Mouse (Mus musculus) hindbrain, embryonic 11.5 days (tissue): ENCODE measurements around the gene Dnajc13. TPM values are rescaled to one million over a fixed set of nuclear protein-coding genes. Genes with fewer than 3 reads are reported as not detected.

Experiments
- ATAC-seq: fragments of 200-750 bp; cut with Nextera tagmentation; 2 replicates; pipeline ENCODE4 v1.8.0; 2017; ENCODE audit warnings: mild to moderate bottlenecking, moderate TSS enrichment, moderate library complexity; ENCODE audit not compliant: low FRiP score
- DNase-seq: peaks from one replicate; pipeline ENCODE4 v3.0.0-alpha.2; 2015; ENCODE audit warnings: low spot score
- H3K27ac ChIP-seq: fragments of 300-500 bp; sonication (generic); 2 replicates; pipeline ENCODE4 v1.5.1; 2014; ENCODE audit warnings: mild to moderate bottlenecking, low read depth, low read length
- H3K27me3 ChIP-seq: fragments of 300-500 bp; sonication (generic); 2 replicates; pipeline ENCODE4 v1.6.1; 2014; ENCODE audit warnings: mild to moderate bottlenecking, low read length, moderate library complexity, mixed read lengths; ENCODE audit not compliant: control insufficient read depth, insufficient read depth
- H3K36me3 ChIP-seq: fragments of 300-500 bp; sonication (generic); 2 replicates; pipeline ENCODE4 v1.6.1; 2014; ENCODE audit warnings: mild to moderate bottlenecking, low read length, moderate library complexity, mixed read lengths; ENCODE audit not compliant: control insufficient read depth, insufficient read depth
- H3K4me1 ChIP-seq: fragments of 300-500 bp; sonication (generic); replicated peaks from 2 replicates; pipeline ENCODE4 v1.6.1; 2014; ENCODE audit warnings: low read length, mixed read lengths; ENCODE audit not compliant: control insufficient read depth, insufficient read depth
- H3K4me2 ChIP-seq: fragments of 300-500 bp; sonication (generic); replicated peaks from 2 replicates; pipeline ENCODE4 v1.6.1; 2014; ENCODE audit warnings: mild to moderate bottlenecking, low read depth, low read length
- H3K4me3 ChIP-seq: fragments of 300-500 bp; sonication (generic); 2 replicates; pipeline ENCODE4 v1.5.1; 2014; ENCODE audit warnings: low read depth, low read length
- H3K9ac ChIP-seq: fragments of 300-500 bp; sonication (generic); 2 replicates; pipeline ENCODE4 v1.6.1; 2014; ENCODE audit warnings: low read depth, low read length
- H3K9me3 ChIP-seq: fragments of 300-500 bp; sonication (generic); 2 replicates; pipeline ENCODE4 v1.6.1; 2016; ENCODE audit warnings: low read length; ENCODE audit not compliant: control insufficient read depth
- WGBS: fragments of 180-500 bp; shearing (Covaris S2); extraction: QIAGEN DNeasy Blood & Tissue Kit; methylation state at CpG from one replicate; pipeline ENCODE4 v1.1.7; 2014; 5-methylcytosine and 5-hydroxymethylcytosine counted together
- polyA plus RNA-seq: library from polyadenylated mRNA; unstranded; fragments of >200 nt; fragmentation: Nextera tagmentation; extraction: Ambion mirVana; gene quantifications from 2 replicates; pipeline ENCODE4 v1.2.1, GENCODE M21; 2014

Gene Dnajc13
- polyA plus RNA-seq, 1 experiment from 2014 or later, result 31.5 TPM

DNA sequence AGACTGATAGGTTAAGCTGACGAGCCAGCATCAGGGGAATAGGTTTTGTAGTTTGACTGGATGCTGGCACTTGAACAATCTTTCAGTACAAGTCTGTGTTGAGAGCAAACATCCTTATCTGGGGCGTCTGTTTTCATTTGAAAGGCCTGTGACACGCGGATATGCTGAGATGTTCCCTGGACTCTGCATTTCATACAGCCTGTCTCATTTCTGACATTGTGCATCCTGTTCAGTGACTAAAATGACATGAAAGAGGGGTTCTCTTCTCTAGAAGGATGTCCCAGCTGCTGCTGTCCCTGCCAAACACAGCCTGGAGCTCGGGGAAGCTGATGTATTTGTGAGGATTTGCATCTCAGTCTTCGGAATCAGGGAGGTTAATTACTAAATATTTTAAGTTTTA lies 155.2 kb downstream of the Dnajc13 start:
- H3K36me3 ChIP-seq, result no peaks in the 10 kb centered on the region
- H3K9me3 ChIP-seq, result no peaks in the 10 kb centered on the region
- H3K4me1 ChIP-seq, result no peaks in the 10 kb centered on the region
- WGBS, result 82% methylated on average over 6 of the region's 6 CpGs
- H3K9ac ChIP-seq, result no peak overlapping the region
- DNase-seq, result no peak
- H3K27ac ChIP-seq, result no peak overlapping the region
- no peak for ATAC-seq
- no peaks in the 10 kb centered on the region for H3K27me3 ChIP-seq
- no peak overlapping the region for H3K4me2 ChIP-seq
- no peak overlapping the region for H3K4me3 ChIP-seq

DNA sequence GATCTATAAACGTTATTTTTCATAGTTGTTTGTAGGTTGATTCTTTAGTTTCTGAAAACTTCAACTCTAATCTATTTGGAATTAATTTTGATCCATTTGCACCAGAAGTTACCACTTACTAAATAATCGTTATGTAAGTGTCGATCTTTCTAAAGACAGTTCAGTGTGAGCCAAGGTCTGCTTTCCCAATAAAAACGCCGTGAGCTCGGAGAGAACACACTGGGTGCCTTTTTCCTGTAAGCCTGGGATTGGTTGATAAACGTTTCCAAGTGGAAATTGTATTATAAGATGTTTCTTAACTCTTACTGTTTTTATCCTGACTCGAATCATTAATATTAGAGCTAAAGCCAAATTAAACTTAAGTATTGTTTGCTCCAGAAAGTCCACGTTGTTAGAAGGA lies 155.8 kb downstream of the Dnajc13 start:
- DNase-seq, result no peak
- H3K27me3 ChIP-seq, result no peaks in the 10 kb centered on the region
- ATAC-seq, result no peak
- no peak overlapping the region for H3K27ac ChIP-seq
- no peak overlapping the region for H3K4me3 ChIP-seq
- H3K9me3 ChIP-seq, result no peaks in the 10 kb centered on the region
- H3K4me1 ChIP-seq, result no peaks in the 10 kb centered on the region
- H3K4me2 ChIP-seq, result no peak overlapping the region
- WGBS, result 84% methylated on average over 9 of the region's 9 CpGs
- H3K9ac ChIP-seq, result no peak overlapping the region
- H3K36me3 ChIP-seq, result no peaks in the 10 kb centered on the region

DNA sequence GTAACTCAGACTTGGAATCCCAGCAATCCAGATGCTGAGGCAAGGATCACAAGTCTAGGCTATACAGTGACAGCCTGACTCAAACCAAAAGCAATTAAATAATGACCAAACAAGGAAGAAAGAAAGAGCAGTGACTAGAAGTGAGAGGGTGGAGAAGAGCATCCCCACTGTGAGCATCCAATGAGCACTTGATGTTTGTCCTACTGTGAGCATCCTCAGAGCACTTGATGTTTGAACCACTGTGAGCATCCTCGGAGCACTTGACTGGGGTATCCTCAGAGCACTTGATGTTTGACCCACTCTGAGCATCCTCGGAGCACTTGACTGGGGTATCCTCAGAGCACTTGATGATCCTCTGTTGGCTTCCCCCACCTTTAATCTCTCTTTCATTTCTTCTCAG lies 157.7 kb downstream of the Dnajc13 start:
- no peak for ATAC-seq
- Histone ChIP-seq H3K36me3 (no peaks in the 10 kb centered on the region), H3K4me2 (no peak overlapping the region), H3K9me3 (no peaks in the 10 kb centered on the region), H3K9ac (no peak overlapping the region), H3K4me1 (no peaks in the 10 kb centered on the region), H3K27me3 (no peaks in the 10 kb centered on the region), H3K4me3 (no peak overlapping the region), H3K27ac (no peak overlapping the region)
- DNase-seq, result no peak
- WGBS, result 89% methylated on average over 2 of the region's 2 CpGs

DNA sequence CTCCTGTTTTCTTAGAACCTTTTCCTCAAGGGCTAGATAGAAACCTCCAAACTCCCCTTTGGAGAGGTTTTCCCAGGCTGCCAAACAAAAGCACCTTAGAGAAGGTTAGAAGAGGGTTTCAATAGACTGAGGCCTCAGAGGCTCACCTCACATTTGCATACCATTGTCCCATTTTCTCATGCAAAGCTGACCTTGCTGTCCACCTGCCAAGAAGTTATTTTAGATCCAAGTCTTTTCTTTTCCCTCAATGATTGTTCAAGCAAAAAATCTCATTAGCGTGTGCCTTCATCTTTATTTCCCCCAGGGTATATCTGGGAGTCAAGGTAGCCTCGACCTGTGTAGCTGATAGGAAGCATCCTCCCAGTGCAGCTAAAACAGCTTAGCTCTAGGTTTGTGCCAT lies 159.8 kb downstream of the Dnajc13 start:
- H3K9me3 ChIP-seq, result no peaks in the 10 kb centered on the region
- no peak overlapping the region for H3K4me3 ChIP-seq
- 33% methylated on average over 2 of the region's 2 CpGs for WGBS

DNA sequence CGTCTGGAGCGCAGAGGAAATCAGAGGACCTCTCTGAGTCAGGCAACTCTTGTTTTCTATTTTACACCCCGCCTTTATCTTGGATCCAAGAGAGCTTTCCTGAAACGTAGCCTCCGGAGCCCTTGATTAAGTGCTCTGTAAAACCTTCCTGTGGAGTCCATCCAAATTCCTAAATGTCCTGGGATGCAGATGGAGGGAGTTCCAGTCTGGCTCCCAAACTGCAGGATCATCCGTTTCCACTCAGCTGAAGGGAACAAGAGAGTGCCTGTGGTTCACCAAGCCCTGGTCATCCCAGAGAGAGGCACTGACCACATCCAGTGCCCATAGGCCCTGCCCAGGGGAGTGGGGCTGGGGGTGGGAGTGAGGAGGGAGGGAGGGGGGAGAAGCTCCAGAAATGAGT lies 160.4 kb downstream of the Dnajc13 start:
- H3K4me3 ChIP-seq, result no peak overlapping the region
- H3K36me3 ChIP-seq, result no peaks in the 10 kb centered on the region
- no peaks in the 10 kb centered on the region for H3K9me3 ChIP-seq
- H3K27me3 ChIP-seq, result no peaks in the 10 kb centered on the region
- no peak overlapping the region for H3K4me2 ChIP-seq
- WGBS, result 40% methylated on average over 6 of the region's 6 CpGs
- no peak overlapping the region for H3K27ac ChIP-seq
- no peaks in the 10 kb centered on the region for H3K4me1 ChIP-seq
- no peak for DNase-seq
- no peak for ATAC-seq
- no peak overlapping the region for H3K9ac ChIP-seq

More for the DNA sequence above, 159.8 kb downstream of the Dnajc13 start:
- no peaks in the 10 kb centered on the region for H3K27me3 ChIP-seq
- no peaks in the 10 kb centered on the region for H3K4me1 ChIP-seq
- H3K27ac ChIP-seq, result no peak overlapping the region
- no peak for DNase-seq
- H3K4me2 ChIP-seq, result no peak overlapping the region
- no peak for ATAC-seq
- no peak overlapping the region for H3K9ac ChIP-seq
- no peaks in the 10 kb centered on the region for H3K36me3 ChIP-seq

DNA sequence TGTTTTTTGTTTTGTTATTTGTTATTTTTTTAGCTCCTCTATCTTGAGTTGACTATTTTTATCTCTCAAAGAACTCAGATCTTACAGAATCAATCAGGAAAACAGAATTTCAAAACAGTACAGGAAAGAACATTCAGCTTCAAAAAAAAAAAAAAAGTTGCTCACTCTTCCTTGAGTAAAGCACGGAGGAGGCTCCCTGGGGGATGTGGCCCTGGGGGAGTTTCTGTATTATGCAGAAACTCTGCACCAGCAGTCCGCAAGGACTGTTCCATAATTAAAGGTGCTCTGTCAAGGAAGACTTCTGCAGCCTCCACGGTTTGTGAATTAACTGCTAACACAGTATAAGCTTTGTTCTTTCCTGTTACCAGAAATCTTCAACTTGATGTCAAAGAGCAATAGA lies 161.3 kb downstream of the Dnajc13 start:
- no peak overlapping the region for H3K9ac ChIP-seq
- H3K36me3 ChIP-seq, result no peaks in the 10 kb centered on the region
- no peak overlapping the region for H3K4me3 ChIP-seq
- no peak overlapping the region for H3K4me2 ChIP-seq
- no peak for ATAC-seq
- H3K27me3 ChIP-seq, result no peaks in the 10 kb centered on the region
- 30% methylated on average over 3 of the region's 3 CpGs for WGBS
- DNase-seq, result no peak
- no peaks in the 10 kb centered on the region for H3K4me1 ChIP-seq
- no peak overlapping the region for H3K27ac ChIP-seq
- H3K9me3 ChIP-seq, result no peaks in the 10 kb centered on the region

Other genes with a start within 250 kb of the Dnajc13 start
- gene Gm28305, start 222.3 kb downstream of the Dnajc13 start, polyA plus RNA-seq, result not detected in 2 replicates
- gene Uba5, start 199.8 kb downstream of the Dnajc13 start, polyA plus RNA-seq, result 68.1 and 68.6 TPM in 2 replicates
- gene Acad11, start 199.6 kb downstream of the Dnajc13 start, polyA plus RNA-seq, result 7.9 and 9.2 TPM in 2 replicates
- gene Ackr4, start 136.0 kb downstream of the Dnajc13 start, polyA plus RNA-seq, result 0.31 and 0.38 TPM in 2 replicates
- 0.37 and 0.63 TPM in 2 replicates for gene Acpp, start 74.8 kb upstream of the Dnajc13 start, polyA plus RNA-seq